Mouse (Mus musculus) heart, adult 2 months (tissue): ENCODE data around the gene Zcchc14. TPM values are rescaled to one million over a fixed set of nuclear protein-coding genes. Genes with fewer than 3 reads are reported as not detected.

Experiments
- DNase-seq, 2 experiments: peaks; one replicate each; pipeline ENCODE4 v3.0.0; 2021
- H3K27ac ChIP-seq: fragments of 200-600 bp; 2 replicates; pipeline ENCODE4 v1.8.1; 2022
- H3K27me3 ChIP-seq: fragments of 200-500 bp; 2 replicates; pipeline ENCODE4 v1.6.1; 2012; ENCODE audit warnings: mild to moderate bottlenecking, low read length, inconsistent platforms, mixed read lengths; ENCODE audit not compliant: control insufficient read depth, insufficient read depth
- H3K36me3 ChIP-seq: fragments of 200-500 bp; 2 replicates; pipeline ENCODE4 v1.6.1; 2012; ENCODE audit warnings: low read length, inconsistent platforms; ENCODE audit not compliant: control insufficient read depth, insufficient read depth
- H3K4me1 ChIP-seq: fragments of 200-500 bp; 2 replicates; pipeline ENCODE4 v1.6.1; 2011; ENCODE audit warnings: low read length; ENCODE audit not compliant: control insufficient read depth, insufficient read depth
- H3K4me3 ChIP-seq: fragments of 200-600 bp; 2 replicates; pipeline ENCODE4 v1.8.1; 2022
- H3K79me2 ChIP-seq: fragments of 200-500 bp; replicated peaks from 2 replicates; pipeline ENCODE4 v1.6.1; 2012; ENCODE audit warnings: mild to moderate bottlenecking, inconsistent platforms, low read length, moderate library complexity, mixed read lengths; ENCODE audit not compliant: control insufficient read depth, insufficient read depth
- H3K9ac ChIP-seq: fragments of 200-500 bp; 2 replicates; pipeline ENCODE4 v1.6.1; 2012; ENCODE audit warnings: low read depth, mild to moderate bottlenecking, control low read depth, inconsistent platforms, low read length, mixed read lengths
- CTCF ChIP-seq: fragments of 200-600 bp; IDR thresholded peaks from 2 replicates; pipeline ENCODE4 v1.8.1; 2022; ENCODE audit warnings: antibody characterized with exemption, mild to moderate bottlenecking, moderate library complexity
- EP300 ChIP-seq: fragments of 200-500 bp; IDR thresholded peaks from 2 replicates; pipeline ENCODE4 v1.6.1; 2011; ENCODE audit warnings: low read depth, low read length, control low read depth; ENCODE audit not compliant: insufficient read depth
- POLR2A ChIP-seq: fragments of 200-500 bp; IDR thresholded peaks from 2 replicates; pipeline ENCODE4 v1.6.1; 2011; ENCODE audit warnings: mild to moderate bottlenecking, low read depth, low read length, control low read depth; ENCODE audit not compliant: insufficient read depth
- WGBS: fragments of 180-500 bp; shearing (Covaris S2); methylation state at CpG from one replicate; pipeline ENCODE4 v1.1.7; 2018; 5-methylcytosine and 5-hydroxymethylcytosine counted together
- intact Hi-C: fragments of 180-260 bp; cut with DNase I; formaldehyde crosslinking; loops from one replicate; pipeline ENCODE4 v1.15.1; 2025
- polyA plus RNA-seq: library from polyadenylated mRNA; depleted of rRNA; stranded (reverse); fragments of >200 nt; gene quantifications from 2 replicates; pipeline ENCODE4 v1.2.3, GENCODE M21; 2012
- total RNA-seq, 2 experiments: library from RNA; stranded (reverse); gene quantifications; 2 replicates each; pipeline ENCODE4 v1.2.3; 2021

The Zcchc14 gene
- total and polyA plus RNA-seq, 3 experiments, result 17.6 to 30.0 (median 28.5) TPM

DNA sequence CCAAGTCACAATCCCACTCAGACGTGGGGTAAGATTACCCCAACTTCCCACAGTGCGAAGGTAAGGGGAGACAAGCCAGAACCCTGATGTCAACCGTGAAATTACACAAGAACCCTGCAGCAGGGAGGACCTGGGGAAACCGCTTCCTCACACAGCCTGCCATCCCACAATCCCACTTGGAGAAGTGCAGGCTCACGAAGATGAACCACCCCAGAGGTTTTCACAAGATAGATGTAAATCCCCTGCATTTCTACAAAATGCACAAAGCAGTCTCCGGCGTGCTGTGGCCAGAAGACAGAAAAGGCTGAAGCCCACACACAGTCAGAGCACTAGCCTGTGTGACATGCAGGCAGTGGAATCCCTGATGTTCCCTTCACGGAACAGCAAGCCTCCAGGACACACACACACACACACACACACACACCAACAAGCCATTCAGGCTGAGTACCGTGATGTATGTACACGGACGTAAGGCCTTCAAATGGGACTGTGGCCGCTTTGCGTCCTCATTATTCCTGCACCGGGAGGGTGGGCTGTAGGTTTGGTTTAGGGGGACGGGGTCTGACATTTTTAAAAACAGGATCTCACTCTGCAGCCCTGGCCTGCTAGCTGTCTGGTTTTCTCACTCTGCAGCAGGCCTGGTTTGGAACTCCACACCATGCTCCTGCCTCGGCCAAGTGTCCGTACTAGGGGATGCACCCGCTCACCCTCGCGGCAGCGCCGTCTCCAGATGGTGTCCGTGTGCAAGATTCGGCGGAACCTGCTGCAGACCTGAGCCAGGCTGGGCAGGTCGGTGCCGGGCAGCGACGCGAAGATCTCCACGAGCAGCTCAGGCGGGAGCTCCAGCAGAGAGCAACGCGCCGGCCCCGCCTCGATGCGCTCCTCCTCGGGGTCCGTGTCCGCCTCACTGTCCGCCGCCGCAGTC, 74.7 kb downstream of the Zcchc14 start:
- no peak for TF ChIP-seq CTCF
- TF ChIP-seq POLR2A, result no peak
- TF ChIP-seq EP300, result no peak
- Histone ChIP-seq H3K36me3 (no peaks in the 10 kb centered on the region), H3K4me1 (peaks cover 18% of the 10 kb centered on the region), H3K27ac (peak overlapping the region; percentile 82), H3K27me3 (no peaks in the 10 kb centered on the region), H3K79me2 (no peaks in the 10 kb centered on the region; the same call in 1 of the 2 replicates), H3K9ac (peak overlapping the region; percentile 88), H3K4me3 (peak overlapping the region; percentile 72)
- intact Hi-C loops, result loop anchor here (1.0 kb wide), 1 partner anchor 31 kb away; no protein-coding TSS in a partner anchor
- DNase-seq, result peak in 1 of 2 experiments; percentile 29
- WGBS, result 2% methylated on average over 40 of the region's 44 CpGs

DNA sequence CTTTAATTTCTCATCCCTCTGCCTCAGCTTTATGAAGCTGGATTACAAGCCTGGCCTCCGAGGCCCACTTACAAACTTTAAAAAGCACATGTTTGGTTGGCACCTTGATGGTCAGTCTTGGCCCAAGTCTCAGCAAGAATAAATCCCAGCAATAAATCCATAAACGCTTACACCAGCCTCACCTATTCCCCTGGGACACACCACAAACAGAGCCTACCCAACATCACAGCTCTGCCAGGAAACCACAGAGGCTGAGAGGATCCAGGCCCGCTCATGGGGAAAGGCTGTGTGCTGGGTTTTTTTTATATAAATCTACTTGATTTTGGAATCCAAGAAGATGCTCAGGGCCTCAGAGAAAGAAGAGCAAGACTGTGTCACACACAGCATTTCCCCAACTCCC, 77.0 kb downstream of the Zcchc14 start:
- H3K9ac ChIP-seq, result no peak overlapping the region
- no peaks in the 10 kb centered on the region; the same call in 1 of the 2 replicates for H3K79me2 ChIP-seq
- intact Hi-C loops, result loop anchor here (2.0 kb wide), 1 partner anchor 29 kb away; no protein-coding TSS in a partner anchor
- no peak for DNase-seq
- H3K4me1 ChIP-seq, result peaks cover 22% of the 10 kb centered on the region
- TF ChIP-seq CTCF, result no peak
- H3K36me3 ChIP-seq, result no peaks in the 10 kb centered on the region
- H3K27me3 ChIP-seq, result no peaks in the 10 kb centered on the region
- H3K27ac ChIP-seq, result no peak overlapping the region
- 52% methylated on average over 3 of the region's 3 CpGs for WGBS
- no peak overlapping the region for H3K4me3 ChIP-seq

DNA sequence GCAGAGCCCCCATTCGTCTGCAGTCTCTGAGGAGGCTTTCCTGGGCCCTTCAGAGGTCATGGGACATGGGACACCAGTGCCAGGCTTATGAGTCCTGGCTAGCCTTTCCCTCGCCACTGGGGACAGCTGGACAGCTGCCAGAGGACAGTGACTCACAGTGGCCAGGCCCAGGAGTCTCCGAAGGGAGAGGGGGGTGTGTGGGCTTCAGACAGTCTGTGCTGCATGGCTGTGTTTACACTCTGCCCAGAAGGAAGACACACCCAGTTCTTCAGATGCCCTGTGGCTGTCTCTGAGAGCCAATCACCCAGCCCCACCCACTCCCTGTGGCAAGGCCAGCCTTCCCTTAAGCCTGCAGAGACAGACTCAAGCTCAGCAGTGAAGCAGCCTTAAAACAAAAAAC, 79.4 kb downstream of the Zcchc14 start:
- Histone ChIP-seq H3K27me3 (no peaks in the 10 kb centered on the region), H3K36me3 (no peaks in the 10 kb centered on the region), H3K79me2 (no peaks in the 10 kb centered on the region; the same call in 1 of the 2 replicates), H3K27ac (peak overlapping the region; percentile 64), H3K4me1 (peaks cover 22% of the 10 kb centered on the region), H3K4me3 (no peak overlapping the region), H3K9ac (no peak overlapping the region)
- 5% methylated on average over 3 of the region's 3 CpGs for WGBS
- peak; percentile 72 to 81 for DNase-seq
- intact Hi-C loops, result no loop called here
- TF ChIP-seq CTCF, result peak; percentile 36
- TF ChIP-seq POLR2A, result no peak
- TF ChIP-seq EP300, result no peak

DNA sequence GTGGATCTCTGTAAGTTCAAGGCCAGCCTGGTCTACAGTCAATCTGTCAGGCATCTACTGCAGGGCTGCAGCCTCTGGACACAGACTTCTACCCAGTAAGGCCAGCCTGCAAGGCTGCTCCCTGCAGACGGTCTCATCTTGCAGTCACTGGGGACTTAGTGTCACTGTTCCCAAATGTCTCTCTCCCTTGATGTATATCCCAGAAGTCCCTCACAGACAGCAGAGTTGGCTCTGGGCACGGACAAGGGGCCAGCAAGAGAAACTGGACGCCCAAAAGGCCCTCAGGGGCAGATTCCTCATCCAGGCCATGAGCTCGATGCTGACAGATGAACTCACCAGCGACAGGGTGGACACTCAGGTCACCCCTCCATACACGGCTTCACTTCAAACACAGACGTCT, 80.6 kb downstream of the Zcchc14 start:
- intact Hi-C loops, result no loop called here
- peak overlapping the region; percentile 7 for H3K27ac ChIP-seq
- no peaks in the 10 kb centered on the region for H3K36me3 ChIP-seq
- no peak for DNase-seq
- H3K4me3 ChIP-seq, result no peak overlapping the region
- TF ChIP-seq EP300, result no peak
- TF ChIP-seq CTCF, result no peak
- TF ChIP-seq POLR2A, result no peak
- peaks cover 19% of the 10 kb centered on the region for H3K4me1 ChIP-seq
- WGBS, result 72% methylated on average over 7 of the region's 7 CpGs
- H3K27me3 ChIP-seq, result no peaks in the 10 kb centered on the region
- H3K9ac ChIP-seq, result no peak overlapping the region
- H3K79me2 ChIP-seq, result peaks cover 2% of the 10 kb centered on the region

DNA sequence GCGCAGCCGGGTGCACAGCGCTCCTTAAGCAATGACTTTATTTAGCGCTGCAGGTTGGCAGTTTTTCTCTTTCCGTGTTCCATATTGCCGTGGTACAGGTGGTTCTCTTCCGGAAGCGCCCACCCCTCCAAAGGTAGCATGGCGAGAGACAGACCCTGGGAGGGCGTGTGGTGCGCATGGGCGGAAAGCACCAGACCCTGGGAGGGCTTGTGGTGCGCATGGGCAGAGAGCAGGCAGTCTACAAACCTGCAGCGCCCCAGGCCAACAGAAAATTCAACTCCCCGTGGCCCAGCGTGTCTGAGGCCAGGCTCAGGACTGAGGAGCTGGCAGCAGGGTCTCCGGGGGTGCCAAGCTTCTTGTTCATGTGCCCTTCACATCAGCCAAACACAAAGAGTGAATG, 81.9 kb downstream of the Zcchc14 start:
- 74% methylated on average over 17 of the region's 17 CpGs for WGBS
- TF ChIP-seq CTCF, result no peak
- TF ChIP-seq EP300, result no peak
- no peak for TF ChIP-seq POLR2A
- no peak overlapping the region for H3K4me3 ChIP-seq
- peaks cover 14% of the 10 kb centered on the region for H3K4me1 ChIP-seq
- intact Hi-C loops, result no loop called here
- no peak overlapping the region for H3K9ac ChIP-seq
- DNase-seq, result no peak
- peak overlapping the region; percentile 66 for H3K27ac ChIP-seq
- H3K36me3 ChIP-seq, result no peaks in the 10 kb centered on the region
- no peaks in the 10 kb centered on the region for H3K27me3 ChIP-seq
- peaks cover 2% of the 10 kb centered on the region for H3K79me2 ChIP-seq

DNA sequence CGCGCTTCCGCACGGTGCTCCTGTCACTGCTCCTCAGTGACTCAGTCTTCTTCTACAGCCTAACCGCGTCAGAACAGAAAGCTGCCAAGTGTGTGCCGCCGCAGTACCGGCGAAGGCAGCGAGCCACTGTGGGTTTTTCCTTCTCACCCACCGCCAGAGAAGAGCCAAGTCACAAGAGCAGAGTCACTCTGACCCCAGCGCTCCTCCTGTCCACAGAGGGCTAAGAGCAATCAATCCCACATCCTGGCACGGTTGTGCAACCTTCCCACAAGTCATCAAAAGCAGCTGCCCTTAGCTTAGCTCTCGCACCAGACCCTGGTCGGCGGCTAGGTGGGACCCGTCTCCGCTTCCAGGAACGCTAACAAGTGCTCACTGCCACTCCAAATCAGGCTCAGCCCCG, 82.4 kb downstream of the Zcchc14 start:
- H3K4me1 ChIP-seq, result peaks cover 13% of the 10 kb centered on the region
- WGBS, result 66% methylated on average over 21 of the region's 21 CpGs
- no peaks in the 10 kb centered on the region for H3K27me3 ChIP-seq
- peak overlapping the region; percentile 66 for H3K27ac ChIP-seq
- peaks cover 2% of the 10 kb centered on the region for H3K79me2 ChIP-seq
- TF ChIP-seq EP300, result 0 out of 2 replicates have a peak, but pooled peaks have one; percentile 47
- TF ChIP-seq CTCF, result no peak
- TF ChIP-seq POLR2A, result 0 out of 2 replicates have a peak, but pooled peaks have one; percentile 10
- peak overlapping the region; percentile 18 for H3K9ac ChIP-seq
- intact Hi-C loops, result no loop called here
- DNase-seq, result peak in 1 of 2 experiments; percentile 46
- no peaks in the 10 kb centered on the region for H3K36me3 ChIP-seq
- no peak overlapping the region for H3K4me3 ChIP-seq
